Mouse (Mus musculus) CD8-positive naive resting alpha-beta T cell, adult 2 months (primary cell): ENCODE measurements at regions not wholly inside any gene's neighbourhood (a gene's known extent, or its start where the extent isn't known, plus 50 kb on each side); places are given as distances from the start of the nearest gene placed in this dataset.

Source experiments
- DNase-seq, 2 experiments: peaks; one replicate each; pipeline ENCODE4 v3.0.0; 2022; ENCODE audit warnings: low read depth in 2 of 2, low spot score in 2 of 2

- DNase-seq = no peak
Measured at GRCm38 (mm10) chr3:38226147-38226546, 258.5 kb downstream of the Ankrd50 start.

DNA sequence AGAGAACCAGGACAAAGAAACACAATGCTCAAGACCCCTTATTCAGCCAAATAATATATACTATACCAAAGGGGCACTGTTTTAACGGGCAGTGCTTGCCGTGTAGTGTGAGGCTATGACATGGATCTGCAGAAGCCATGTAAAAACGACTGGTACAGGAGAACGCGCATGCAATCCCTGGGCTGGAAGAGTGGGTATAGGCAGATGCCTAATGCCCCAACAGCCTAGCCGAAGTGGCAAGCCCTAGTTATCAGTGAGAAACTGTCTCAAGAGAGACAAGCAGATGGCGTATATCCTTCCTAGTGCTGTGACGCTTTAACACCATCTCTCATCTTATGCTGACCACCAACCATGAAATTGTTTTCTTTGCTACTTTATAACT lies 262.8 kb downstream of the Ankrd50 start:
- no peak for DNase-seq

- DNase-seq = peak; percentile 13 to 16
Measured at GRCm38 (mm10) chr3:38220934-38221833, 263.5 kb downstream of the Ankrd50 start.

- DNase-seq = no peak
Measured at GRCm38 (mm10) chr3:38209081-38209480, 275.6 kb downstream of the Ankrd50 start.

DNA sequence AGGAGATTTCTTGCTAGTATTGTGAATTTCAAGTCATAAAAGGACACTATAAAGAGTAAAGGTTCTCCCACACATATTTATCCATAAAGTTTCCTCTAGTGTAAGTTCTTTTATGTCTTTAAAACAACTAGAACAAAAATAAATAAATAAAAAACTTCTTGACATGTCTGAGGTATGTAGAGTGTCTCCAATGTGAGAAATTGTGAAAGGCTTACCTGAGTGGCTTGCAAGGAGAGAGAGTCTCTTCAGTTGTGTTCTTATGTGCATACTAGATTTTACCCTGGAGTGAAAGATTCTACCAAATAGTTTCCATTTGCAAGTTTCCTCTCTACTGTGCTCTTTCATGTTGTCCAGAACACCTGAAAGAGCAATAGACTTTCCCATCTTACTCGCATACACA lies 276.8 kb downstream of the Ankrd50 start:
- DNase-seq = no peak

- DNase-seq = no peak
Measured at GRCm38 (mm10) chr3:38201861-38202656, 282.6 kb downstream of the Ankrd50 start.

DNA sequence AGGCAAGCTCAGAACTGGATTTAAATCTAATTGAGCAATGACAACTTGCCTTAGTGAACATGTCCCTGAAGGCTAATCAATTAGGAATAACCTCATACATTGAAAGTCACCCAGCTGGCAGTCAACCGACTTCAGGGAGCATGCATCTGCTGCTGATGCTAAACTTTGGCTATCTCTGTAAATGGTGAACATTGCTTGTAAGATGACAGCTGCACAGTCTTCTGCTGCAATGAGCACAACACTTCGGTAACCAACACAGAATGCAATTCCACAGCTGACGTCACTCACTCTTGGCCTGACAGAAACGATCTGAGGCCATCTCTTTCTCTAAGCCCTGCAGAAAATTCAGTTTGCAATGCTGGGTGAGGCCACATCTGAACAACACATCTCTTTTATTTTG lies 290.6 kb downstream of the Ankrd50 start:
- no peak for DNase-seq

DNA sequence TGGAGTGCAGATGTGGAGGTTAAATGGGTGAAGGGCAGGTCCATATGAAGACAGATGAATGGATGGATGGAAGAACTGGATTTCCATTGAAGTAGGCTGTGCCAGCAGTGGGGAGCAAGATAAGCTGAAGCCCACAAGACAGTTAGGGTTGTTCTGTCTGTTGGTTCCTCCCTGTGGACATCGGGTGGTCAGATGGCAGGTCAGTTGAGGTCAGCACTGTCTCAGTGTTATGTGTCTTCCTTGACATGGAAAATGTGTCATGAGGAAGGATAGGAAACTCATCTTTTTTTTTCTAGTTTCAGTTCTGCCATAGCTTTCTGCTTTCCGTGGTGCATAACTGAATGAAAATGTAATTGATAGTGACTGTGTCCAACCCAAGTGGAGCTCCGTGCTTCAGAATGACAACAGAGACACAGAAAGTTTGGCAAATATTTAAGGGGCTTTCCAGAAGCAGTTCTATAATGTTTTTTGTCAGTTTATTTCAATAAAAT lies 297.2 kb downstream of the Ankrd50 start:
- DNase-seq = no peak

DNA sequence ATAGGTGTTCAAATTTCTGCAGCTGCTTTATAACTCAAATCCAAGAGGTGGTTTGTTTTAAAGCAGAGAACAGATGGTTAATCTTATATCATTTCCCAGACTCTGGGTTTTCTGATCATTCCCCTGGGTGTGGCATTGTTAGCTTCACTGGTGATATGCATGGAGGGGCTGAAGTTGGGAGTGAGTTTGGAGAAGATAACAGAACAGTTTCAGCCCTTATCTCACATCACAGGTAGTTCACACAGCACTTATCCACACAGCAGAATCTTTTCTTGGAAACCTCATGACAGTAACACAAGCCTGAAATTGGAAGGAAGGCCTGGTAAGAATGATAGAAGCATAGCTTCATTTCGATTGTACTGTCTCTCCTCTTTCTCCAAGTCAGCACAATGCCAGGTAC lies 298.1 kb downstream of the Ankrd50 start:
- DNase-seq = no peak

GRCm38 (mm10) chr3:38178295-38178694 lies 306.3 kb downstream of the Ankrd50 start:
- no peak for DNase-seq

GRCm38 (mm10) chr3:38175946-38176345 lies 308.7 kb downstream of the Ankrd50 start:
- no peak for DNase-seq

DNA sequence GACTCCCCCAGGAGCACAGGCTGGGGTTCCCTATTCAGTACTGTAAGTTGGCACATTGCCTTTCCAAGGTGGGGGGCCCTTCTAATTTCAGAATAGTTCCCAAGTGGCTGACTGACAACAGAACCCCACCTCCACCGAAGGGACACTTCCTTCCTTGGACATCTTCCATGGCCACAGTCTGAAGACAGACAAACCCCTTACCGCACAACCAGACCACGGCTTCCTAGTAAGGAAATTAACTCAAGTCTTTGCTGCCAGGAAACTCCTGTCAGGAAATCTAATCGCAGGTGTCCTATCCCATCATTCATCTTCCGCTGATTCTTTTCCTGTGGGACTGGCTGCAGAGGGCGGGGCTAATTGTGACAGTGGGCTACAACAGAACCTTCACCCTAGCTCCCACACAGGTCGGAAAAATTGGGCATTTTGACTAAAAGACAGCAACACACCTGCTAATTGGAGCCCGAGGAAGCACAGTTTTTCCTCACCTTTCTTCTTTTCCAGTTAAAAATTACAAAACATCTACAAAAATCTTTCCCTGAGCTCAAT lies 309.8 kb downstream of the Ankrd50 start:
- DNase-seq = no peak

GRCm38 (mm10) chr3:38152408-38152807 lies 332.2 kb downstream of the Ankrd50 start:
- no peak for DNase-seq

DNA sequence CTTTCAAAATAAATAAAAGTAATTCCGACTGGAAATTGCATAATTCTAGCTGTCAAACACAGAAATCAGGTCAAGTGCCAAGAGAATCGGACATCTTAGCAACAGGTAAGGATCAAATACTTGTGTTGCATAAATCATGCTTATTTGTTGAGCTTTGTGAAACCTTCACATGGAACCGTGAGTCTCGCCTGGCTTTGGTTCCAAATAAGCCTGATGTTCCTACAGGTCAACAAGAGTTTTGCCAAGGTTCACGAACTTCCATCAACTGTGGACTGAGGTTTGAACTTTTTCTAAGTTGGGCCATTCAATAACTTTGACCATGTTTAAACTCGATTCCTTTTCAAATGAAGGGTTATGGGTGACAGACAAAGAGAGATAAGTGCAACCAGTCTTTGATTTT lies 332.8 kb downstream of the Ankrd50 start:
- DNase-seq = no peak

DNA sequence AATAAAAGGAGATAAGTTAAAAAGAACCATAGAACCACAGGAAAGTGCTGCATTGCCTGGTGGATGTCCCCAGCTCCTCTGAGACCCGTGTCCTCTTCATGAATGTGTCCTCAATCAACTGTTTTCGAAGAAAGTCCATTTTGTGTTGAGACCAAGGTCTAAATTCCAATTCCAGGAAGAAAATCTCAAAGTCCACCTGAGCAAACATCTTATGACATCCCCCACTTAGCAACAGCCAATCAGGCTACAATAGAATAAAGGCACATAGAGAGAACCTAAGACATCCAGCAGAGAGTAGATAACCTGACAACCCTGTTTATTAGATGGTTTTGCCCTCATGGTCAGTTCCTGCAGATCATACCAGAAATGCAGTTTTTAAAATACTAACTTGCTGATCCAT lies 338.0 kb downstream of the Ankrd50 start:
- no peak for DNase-seq

- no peak for DNase-seq
Measured at GRCm38 (mm10) chr3:38145444-38145843, 339.2 kb downstream of the Ankrd50 start.

DNA sequence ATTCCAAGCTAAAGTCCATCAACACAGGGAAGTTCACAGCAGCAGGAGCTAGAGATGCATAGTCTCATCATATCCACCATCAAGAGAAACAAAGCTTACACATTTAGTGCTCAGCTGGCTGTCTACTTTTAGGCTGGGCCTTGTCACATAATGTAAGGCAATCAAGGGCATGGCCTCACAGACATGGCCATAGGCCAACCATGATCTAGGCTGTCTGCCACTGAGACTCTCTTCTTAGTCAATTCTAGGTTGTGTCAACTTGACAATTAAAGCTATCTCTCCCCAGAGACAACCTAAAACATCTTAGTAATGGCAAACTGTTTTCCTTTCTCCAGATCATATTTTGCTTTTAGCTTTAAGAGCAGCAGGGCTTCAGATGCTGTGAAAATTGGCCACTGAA lies 340.0 kb downstream of the Ankrd50 start:
- DNase-seq = no peak

- no peak for DNase-seq
Measured at GRCm38 (mm10) chr3:38143147-38143883, 341.3 kb downstream of the Ankrd50 start.

DNA sequence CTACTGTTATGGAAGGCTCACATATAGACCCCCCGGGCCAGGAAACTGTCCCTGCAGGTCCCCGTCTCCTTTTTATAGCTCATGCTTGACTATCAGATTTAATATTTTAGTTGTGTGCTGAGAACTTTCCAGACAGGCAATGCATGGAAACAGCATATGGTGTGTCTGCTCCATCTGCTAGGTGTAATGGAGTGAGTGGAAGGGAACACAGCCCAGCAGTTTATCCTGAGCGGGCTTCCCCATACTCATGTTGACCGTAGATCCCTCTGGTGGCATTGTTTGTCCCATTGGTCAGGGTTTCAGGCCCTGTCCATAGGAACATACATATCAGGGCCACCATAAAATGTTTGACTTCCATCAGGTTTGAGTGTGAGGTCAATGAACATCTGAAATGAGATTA lies 345.3 kb downstream of the Ankrd50 start:
- no peak for DNase-seq

GRCm38 (mm10) chr3:38138014-38138413 lies 346.6 kb downstream of the Ankrd50 start:
- DNase-seq = no peak

GRCm38 (mm10) chr3:38135808-38136214 lies 348.8 kb downstream of the Ankrd50 start:
- no peak for DNase-seq
